Comparison of ENCODE assay signal across 28 mouse cellular contexts in the genomic region with DNA sequence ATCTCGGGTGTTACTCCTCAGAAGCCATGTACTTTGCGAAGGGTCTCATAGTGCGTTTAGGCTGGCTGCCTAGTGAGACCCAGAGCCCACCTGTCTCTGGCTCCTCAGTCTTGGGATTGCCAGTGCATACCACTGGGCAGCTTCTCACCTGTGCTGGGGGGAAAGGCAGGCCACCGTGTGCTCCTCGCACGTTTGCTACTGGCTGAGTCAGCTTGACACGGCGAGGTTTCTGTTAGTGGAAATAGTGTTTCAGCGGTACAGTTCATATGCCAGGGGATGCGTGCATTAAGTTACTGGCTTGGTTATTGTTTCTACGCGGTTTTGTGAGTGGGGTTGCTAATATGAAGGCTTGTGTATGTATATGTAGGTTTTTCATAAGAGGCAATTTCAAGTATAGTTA. TPM values are rescaled to one million over a fixed set of nuclear protein-coding genes. Genes with fewer than 3 reads are reported as not detected.
A peak's percentile ranks its signal among the peaks of the same experiment; 100 is the strongest.
DNase-seq lines count a peak whose midpoint lies in the region; ATAC-seq and TF ChIP-seq lines count a peak whose summit lies in the region.
"Had no signal": no experiment of that assay in that cellular context is flagged by ENCODE, and none has a peak within 500 bp of the region (broad histone marks: within the 10 kb centered on the region; RNA-seq: fewer than 3 reads in every experiment).

No protein-coding gene starts in this region.

- 0 out of 2 replicates have a peak, but pooled peaks cover 3% of the 10 kb centered on the region for H3K4me1 ChIP-seq in stomach, embryonic 14.5 days (ENCODE audit: control insufficient read depth, insufficient read depth, low read length)
- H3K4me1 ChIP-seq in stomach, postnatal 0 days (replicated peaks; ENCODE audit: control insufficient read depth, insufficient read depth) = no peaks in the 10 kb centered on the region
- H3K4me1 ChIP-seq in liver, embryonic 15.5 days (replicated peaks) = peaks cover 80% of the 10 kb centered on the region
- H3K4me1 ChIP-seq: hindbrain, embryonic 10.5 days; kidney, embryonic 15.5 days; midbrain, embryonic 10.5 days had no signal

- no peak for ATAC-seq in stomach, embryonic 14.5 days (ENCODE audit: insufficient number of reproducible peaks, insufficient read depth, low FRiP score, low read depth)
- ATAC-seq in stomach, postnatal 0 days (ENCODE audit: low FRiP score, low TSS enrichment) = no peak
- ATAC-seq in liver, embryonic 15.5 days (ENCODE audit: insufficient read depth) = no peak
- ATAC-seq: forebrain, embryonic 13.5 days; hindbrain, embryonic 16.5 days; midbrain, embryonic 16.5 days had no signal

- DNase-seq in layer of hippocampus, adult 2 months (ENCODE audit: low spot score in 2 of 2) = no peak
- no peak for DNase-seq in layer of hippocampus, postnatal 10 days (ENCODE audit: low spot score in 2 of 2)
- no peak for DNase-seq in stomach, postnatal 0 days (ENCODE audit: low spot score)
- no peak for DNase-seq in cerebellum, postnatal 25 days
- no peak for DNase-seq in frontal cortex, postnatal 10 days (ENCODE audit: low spot score in 2 of 2)
- DNase-seq: adrenal gland, postnatal 25 days; cerebellum, adult 11 months; cerebellum, adult 9-11 months; gastrocnemius, postnatal 10 days; heart, adult 18-20 months; heart, postnatal 10 days; kidney, adult 11 months; kidney, postnatal 36 days; left cerebral cortex, postnatal 4 days; lung, embryonic 14.5 days had no signal

- H3K9me3 ChIP-seq in stomach, embryonic 14.5 days (ENCODE audit: control insufficient read depth, low read depth, low read length) = no peaks in the 10 kb centered on the region
- no peaks in the 10 kb centered on the region for H3K9me3 ChIP-seq in stomach, postnatal 0 days (ENCODE audit: control insufficient read depth, low read length)
- no peaks in the 10 kb centered on the region for H3K9me3 ChIP-seq in liver, embryonic 15.5 days (replicated peaks)
- H3K9me3 ChIP-seq: embryonic facial prominence, embryonic 12.5 days; forebrain, embryonic 13.5 days; heart, embryonic 12.5 days; hindbrain, embryonic 10.5 days; kidney, embryonic 15.5 days; limb, embryonic 15.5 days; midbrain, embryonic 10.5 days had no signal

- no peak overlapping the region for H3K9ac ChIP-seq in stomach, embryonic 14.5 days (replicated peaks; ENCODE audit: low read depth, low read length)
- H3K9ac ChIP-seq in stomach, postnatal 0 days (ENCODE audit: low read length) = no peak overlapping the region
- H3K9ac ChIP-seq in liver, embryonic 15.5 days = no peak overlapping the region
- H3K9ac ChIP-seq: embryonic facial prominence, embryonic 12.5 days; forebrain, embryonic 13.5 days; heart, embryonic 12.5 days; kidney, embryonic 15.5 days; limb, embryonic 15.5 days; lung, embryonic 14.5 days had no signal

- H3K27ac ChIP-seq in layer of hippocampus, adult 2 months = peak overlapping the region; percentile 90; the same call in 1 of the 2 replicates
- H3K27ac ChIP-seq in stomach, embryonic 14.5 days (ENCODE audit: low read length) = peak overlapping the region; percentile 39; the same call in 1 of the 2 replicates
- H3K27ac ChIP-seq in stomach, postnatal 0 days (replicated peaks) = no peak overlapping the region
- peak overlapping the region; percentile 64 for H3K27ac ChIP-seq in liver, embryonic 15.5 days (replicated peaks)
- H3K27ac ChIP-seq: embryonic facial prominence, embryonic 12.5 days; forebrain, embryonic 13.5 days; hindbrain, embryonic 10.5 days; kidney, embryonic 15.5 days; limb, embryonic 15.5 days; midbrain, embryonic 10.5 days had no signal

- TF ChIP-seq CTCF in layer of hippocampus, adult 2 months (conservative IDR thresholded peaks at IDR 0.05) = no peak
- TF ChIP-seq CTCF in stomach, postnatal 0 days (IDR thresholded peaks at IDR 0.05; ENCODE audit: low read depth) = no peak

- 92% methylated on average over 12 of the region's 12 CpGs for WGBS in stomach, embryonic 14.5 days
- WGBS in stomach, postnatal 0 days = 90% methylated on average over 12 of the region's 12 CpGs
- 77% methylated on average over 12 of the region's 12 CpGs for WGBS in liver, embryonic 15.5 days (ENCODE audit: insufficient replicate concordance)

- no peak overlapping the region for H3K4me3 ChIP-seq in layer of hippocampus, adult 2 months
- H3K4me3 ChIP-seq in stomach, embryonic 14.5 days (ENCODE audit: low read depth, low read length) = no peak overlapping the region
- H3K4me3 ChIP-seq in stomach, postnatal 0 days (ENCODE audit: low read depth, low read length) = no peak overlapping the region
- H3K4me3 ChIP-seq in liver, embryonic 15.5 days (replicated peaks) = no peak overlapping the region
- H3K4me3 ChIP-seq: embryonic facial prominence, embryonic 12.5 days; erythroblast, embryonic 14.5 days; forebrain, embryonic 13.5 days; heart, embryonic 12.5 days; hindbrain, embryonic 10.5 days; kidney, embryonic 15.5 days; limb, embryonic 15.5 days; midbrain, embryonic 10.5 days; myocyte had no signal

- no peaks in the 10 kb centered on the region for H3K36me3 ChIP-seq in stomach, embryonic 14.5 days (ENCODE audit: control insufficient read depth, insufficient read depth, low read length)
- no peaks in the 10 kb centered on the region for H3K36me3 ChIP-seq in stomach, postnatal 0 days (ENCODE audit: control insufficient read depth, insufficient read depth, low read length)
- H3K36me3 ChIP-seq in liver, embryonic 15.5 days (replicated peaks) = peaks cover 23% of the 10 kb centered on the region
- H3K36me3 ChIP-seq: limb, embryonic 15.5 days had no signal

- H3K4me2 ChIP-seq in stomach, embryonic 14.5 days (replicated peaks; ENCODE audit: low read depth, low read length) = no peak overlapping the region
- H3K4me2 ChIP-seq in stomach, postnatal 0 days (replicated peaks; ENCODE audit: low read depth) = no peak overlapping the region
- 0 out of 2 replicates have a peak overlapping the region, but pooled peaks have one; percentile 31 for H3K4me2 ChIP-seq in liver, embryonic 15.5 days
- H3K4me2 ChIP-seq: embryonic facial prominence, embryonic 12.5 days; forebrain, embryonic 13.5 days; heart, embryonic 12.5 days; kidney, embryonic 15.5 days; limb, embryonic 15.5 days; lung, embryonic 14.5 days had no signal

- no peaks in the 10 kb centered on the region for H3K27me3 ChIP-seq in stomach, embryonic 14.5 days (ENCODE audit: control insufficient read depth, insufficient read depth, low read length)
- H3K27me3 ChIP-seq in stomach, postnatal 0 days (ENCODE audit: control insufficient read depth, insufficient read depth, low read length) = no peaks in the 10 kb centered on the region
- H3K27me3 ChIP-seq in liver, embryonic 15.5 days = no peaks in the 10 kb centered on the region
- H3K27me3 ChIP-seq: embryonic facial prominence, embryonic 12.5 days; forebrain, embryonic 13.5 days; heart, embryonic 12.5 days; kidney, embryonic 15.5 days; limb, embryonic 15.5 days had no signal

- no peak for TF ChIP-seq EP300 in stomach, postnatal 0 days (optimal IDR thresholded peaks at IDR 0.05)

RNA-seq across cellular contexts. Expression of a gene that starts 22.3 kb away (rescaled TPM):
- 10 to 100 TPM; 18.7 to 21.3 TPM for total RNA-seq in layer of hippocampus, adult 2 months (2021)
- 10 to 100 TPM; 18.8 to 22.1 TPM for total RNA-seq in layer of hippocampus, postnatal 10 days (2021)
- polyA plus RNA-seq in stomach, embryonic 14.5 days (2014; fragmentation: Nextera tagmentation; extraction: Ambion mirVana) = 64.4 and 65.4 TPM in 2 replicates
- polyA plus RNA-seq in stomach, postnatal 0 days (2015; fragmentation: Nextera tagmentation; extraction: Ambion mirVana) = 23.9 and 26.7 TPM in 2 replicates
- 77.5 and 87.2 TPM in 2 replicates for polyA plus RNA-seq in liver, embryonic 15.5 days (2015; fragmentation: Nextera tagmentation; extraction: Ambion mirVana)
